Mouse (Mus musculus) hindbrain, embryonic 12.5 days (tissue): Measurements from ENCODE around the gene Evi5. TPM values are rescaled to one million over a fixed set of nuclear protein-coding genes. Genes with fewer than 3 reads are reported as not detected.
A peak's percentile ranks its signal among the peaks of the same experiment; 100 is the strongest.

Experiments
- ATAC-seq: fragments of 200-750 bp; cut with Nextera tagmentation; 2 replicates; pipeline ENCODE4 v1.8.0; 2017; ENCODE audit warnings: moderate TSS enrichment; ENCODE audit not compliant: low FRiP score
- H3K27ac ChIP-seq: fragments of 300-500 bp; sonication (generic); 2 replicates; pipeline ENCODE4 v1.5.1; 2016; ENCODE audit warnings: mild to moderate bottlenecking
- H3K27me3 ChIP-seq: fragments of 300-500 bp; sonication (generic); 2 replicates; pipeline ENCODE4 v1.6.1; 2016; ENCODE audit warnings: mild to moderate bottlenecking
- H3K36me3 ChIP-seq: fragments of 300-500 bp; sonication (generic); 2 replicates; pipeline ENCODE4 v1.6.1; 2016; ENCODE audit warnings: mild to moderate bottlenecking
- H3K4me1 ChIP-seq: fragments of 300-500 bp; sonication (generic); 2 replicates; pipeline ENCODE4 v1.6.1; 2016
- H3K4me2 ChIP-seq: fragments of 300-500 bp; sonication (generic); replicated peaks from 2 replicates; pipeline ENCODE4 v1.6.1; 2016; ENCODE audit warnings: mild to moderate bottlenecking
- H3K4me3 ChIP-seq: fragments of 300-500 bp; sonication (generic); 2 replicates; pipeline ENCODE4 v1.5.1; 2016; ENCODE audit warnings: mild to moderate bottlenecking
- H3K9ac ChIP-seq: fragments of 300-500 bp; sonication (generic); 2 replicates; pipeline ENCODE4 v1.6.1; 2016; ENCODE audit warnings: mild to moderate bottlenecking, moderate library complexity
- H3K9me3 ChIP-seq: fragments of 300-500 bp; sonication (generic); replicated peaks from 2 replicates; pipeline ENCODE4 v1.6.1; 2016; ENCODE audit warnings: mild to moderate bottlenecking
- WGBS: fragments of 180-500 bp; shearing (Covaris S2); methylation state at CpG from one replicate; pipeline ENCODE4 v1.1.7; 2016; 5-methylcytosine and 5-hydroxymethylcytosine counted together
- polyA plus RNA-seq: library from polyadenylated mRNA; unstranded; fragments of >200 nt; fragmentation: Nextera tagmentation; extraction: Ambion mirVana; gene quantifications from 2 replicates; pipeline ENCODE4 v1.2.1, GENCODE M21; 2016

The Evi5 gene
- polyA plus RNA-seq, 1 experiment from 2014 or later, result 62.3 TPM

GRCm38 (mm10) chr5:107759121-107759520 lies 115.8 kb downstream of the Evi5 start:
- Histone ChIP-seq H3K9ac (no peak overlapping the region), H3K4me2 (no peak overlapping the region), H3K27me3 (no peaks in the 10 kb centered on the region), H3K27ac (no peak overlapping the region), H3K9me3 (no peaks in the 10 kb centered on the region), H3K4me1 (no peaks in the 10 kb centered on the region), H3K36me3 (0 out of 2 replicates have a peak, but pooled peaks cover 9% of the 10 kb centered on the region), H3K4me3 (no peak overlapping the region)
- WGBS, result 64% methylated on average over 5 of the region's 5 CpGs
- no peak for ATAC-seq

- Histone ChIP-seq H3K4me2 (no peak overlapping the region), H3K27ac (no peak overlapping the region)
These were observed 118.8 kb downstream of the Evi5 start for GRCm38 (mm10) chr5:107756072-107756471.

GRCm38 (mm10) chr5:107754740-107755139 lies 120.2 kb downstream of the Evi5 start:
- no peaks in the 10 kb centered on the region for H3K4me1 ChIP-seq
- H3K27me3 ChIP-seq, result no peaks in the 10 kb centered on the region
- no peak overlapping the region for H3K9ac ChIP-seq
- no peak overlapping the region for H3K4me2 ChIP-seq
- 0 out of 2 replicates have a peak, but pooled peaks cover 6% of the 10 kb centered on the region for H3K36me3 ChIP-seq
- H3K4me3 ChIP-seq, result no peak overlapping the region
- H3K9me3 ChIP-seq, result no peaks in the 10 kb centered on the region
- no peak overlapping the region for H3K27ac ChIP-seq
- 97% methylated on average over 1 of the region's 1 CpGs for WGBS
- no peak for ATAC-seq

More at GRCm38 (mm10) chr5:107756072-107756471, 118.8 kb downstream of the Evi5 start:
- Histone ChIP-seq H3K4me3 (no peak overlapping the region), H3K27me3 (no peaks in the 10 kb centered on the region), H3K9me3 (no peaks in the 10 kb centered on the region), H3K9ac (no peak overlapping the region), H3K4me1 (no peaks in the 10 kb centered on the region), H3K36me3 (0 out of 2 replicates have a peak, but pooled peaks cover 6% of the 10 kb centered on the region)
- ATAC-seq, result no peak
- WGBS, result 70% methylated on average over 2 of the region's 2 CpGs

- 91% methylated on average over 7 of the region's 7 CpGs for WGBS
- H3K4me2 ChIP-seq, result no peak overlapping the region
- no peak for ATAC-seq
- no peaks in the 10 kb centered on the region for H3K9me3 ChIP-seq
- H3K4me3 ChIP-seq, result no peak overlapping the region
- no peaks in the 10 kb centered on the region for H3K27me3 ChIP-seq
- no peaks in the 10 kb centered on the region for H3K4me1 ChIP-seq
- no peak overlapping the region for H3K27ac ChIP-seq
- 0 out of 2 replicates have a peak, but pooled peaks cover 6% of the 10 kb centered on the region for H3K36me3 ChIP-seq
- no peak overlapping the region for H3K9ac ChIP-seq
These were observed 121.3 kb downstream of the Evi5 start for GRCm38 (mm10) chr5:107753656-107754055.

- no peak for ATAC-seq
- H3K4me3 ChIP-seq, result no peak overlapping the region
- WGBS, result 77% methylated on average over 9 of the region's 9 CpGs
These were observed 125.5 kb downstream of the Evi5 start for GRCm38 (mm10) chr5:107749229-107749916.

GRCm38 (mm10) chr5:107739023-107739422 lies 135.9 kb downstream of the Evi5 start:
- ATAC-seq, result no peak
- Histone ChIP-seq H3K9me3 (no peaks in the 10 kb centered on the region), H3K4me3 (no peak overlapping the region), H3K27ac (no peak overlapping the region), H3K27me3 (peaks cover 6% of the 10 kb centered on the region; the same call in 1 of the 2 replicates), H3K9ac (no peak overlapping the region), H3K36me3 (no peaks in the 10 kb centered on the region; the same call in 1 of the 2 replicates), H3K4me2 (no peak overlapping the region), H3K4me1 (no peaks in the 10 kb centered on the region)
- WGBS, result 99% methylated on average over 5 of the region's 5 CpGs

More at GRCm38 (mm10) chr5:107749229-107749916, 125.5 kb downstream of the Evi5 start:
- H3K9me3 ChIP-seq, result no peaks in the 10 kb centered on the region
- H3K4me2 ChIP-seq, result no peak overlapping the region
- no peaks in the 10 kb centered on the region for H3K36me3 ChIP-seq
- H3K4me1 ChIP-seq, result no peaks in the 10 kb centered on the region
- H3K27ac ChIP-seq, result no peak overlapping the region
- H3K9ac ChIP-seq, result no peak overlapping the region
- H3K27me3 ChIP-seq, result no peaks in the 10 kb centered on the region

- Histone ChIP-seq H3K9me3 (no peaks in the 10 kb centered on the region), H3K27me3 (peaks cover 7% of the 10 kb centered on the region; the same call in 1 of the 2 replicates), H3K9ac (no peak overlapping the region), H3K4me2 (no peak overlapping the region), H3K27ac (no peak overlapping the region), H3K4me1 (no peaks in the 10 kb centered on the region), H3K36me3 (no peaks in the 10 kb centered on the region; the same call in 1 of the 2 replicates), H3K4me3 (no peak overlapping the region)
- ATAC-seq, result no peak
- WGBS, result 84% methylated on average over 3 of the region's 3 CpGs
These were observed 136.6 kb downstream of the Evi5 start for GRCm38 (mm10) chr5:107738296-107738695.

GRCm38 (mm10) chr5:107736171-107736570 lies 138.7 kb downstream of the Evi5 start:
- peaks cover 13% of the 10 kb centered on the region for H3K27me3 ChIP-seq
- WGBS, result 91% methylated on average over 5 of the region's 5 CpGs
- no peak overlapping the region for H3K4me2 ChIP-seq
- no peak overlapping the region for H3K27ac ChIP-seq
- H3K9ac ChIP-seq, result no peak overlapping the region
- no peaks in the 10 kb centered on the region for H3K4me1 ChIP-seq
- no peaks in the 10 kb centered on the region for H3K9me3 ChIP-seq
- no peak overlapping the region for H3K4me3 ChIP-seq
- ATAC-seq, result no peak
- H3K36me3 ChIP-seq, result no peaks in the 10 kb centered on the region; the same call in 1 of the 2 replicates

- H3K4me3 ChIP-seq, result no peak overlapping the region
- peaks cover 47% of the 10 kb centered on the region for H3K27me3 ChIP-seq
- H3K9me3 ChIP-seq, result no peaks in the 10 kb centered on the region
- no peak overlapping the region for H3K27ac ChIP-seq
- ATAC-seq, result no peak
- no peaks in the 10 kb centered on the region for H3K4me1 ChIP-seq
- no peak overlapping the region for H3K9ac ChIP-seq
- H3K36me3 ChIP-seq, result no peaks in the 10 kb centered on the region
- H3K4me2 ChIP-seq, result no peak overlapping the region
- 21% methylated on average over 2 of the region's 2 CpGs for WGBS
These were observed 143.1 kb downstream of the Evi5 start for GRCm38 (mm10) chr5:107731844-107732243.

- WGBS, result 49% methylated on average over 3 of the region's 3 CpGs
- H3K36me3 ChIP-seq, result no peaks in the 10 kb centered on the region
- no peaks in the 10 kb centered on the region for H3K9me3 ChIP-seq
- no peak overlapping the region for H3K9ac ChIP-seq
- peaks cover 51% of the 10 kb centered on the region for H3K27me3 ChIP-seq
- no peak overlapping the region for H3K4me3 ChIP-seq
- no peak for ATAC-seq
- peaks cover 4% of the 10 kb centered on the region for H3K4me1 ChIP-seq
- no peak overlapping the region for H3K27ac ChIP-seq
- H3K4me2 ChIP-seq, result no peak overlapping the region
These were observed 143.5 kb downstream of the Evi5 start for GRCm38 (mm10) chr5:107731408-107731807.

- Histone ChIP-seq H3K4me3 (peak overlapping the region; percentile 26), H3K9ac (no peak overlapping the region)
- 13% methylated on average over 12 of the region's 12 CpGs for WGBS
These were observed 147.9 kb downstream of the Evi5 start for GRCm38 (mm10) chr5:107727007-107727402.

GRCm38 (mm10) chr5:107726281-107727006 lies 148.5 kb downstream of the Evi5 start:
- H3K27ac ChIP-seq, result no peak overlapping the region
- H3K9ac ChIP-seq, result no peak overlapping the region
- H3K4me2 ChIP-seq, result peak overlapping the region; percentile 46
- H3K27me3 ChIP-seq, result peaks cover 88% of the 10 kb centered on the region
- peaks cover 33% of the 10 kb centered on the region for H3K4me1 ChIP-seq
- H3K36me3 ChIP-seq, result no peaks in the 10 kb centered on the region
- peak overlapping the region; percentile 26 for H3K4me3 ChIP-seq
- ATAC-seq, result 0 out of 2 replicates have a peak, but pooled peaks have one; percentile 21
- no peaks in the 10 kb centered on the region for H3K9me3 ChIP-seq
- WGBS, result under 1% methylated on average over 56 of the region's 57 CpGs

More at GRCm38 (mm10) chr5:107727007-107727402, 147.9 kb downstream of the Evi5 start:
- Histone ChIP-seq H3K9me3 (no peaks in the 10 kb centered on the region), H3K4me2 (peak overlapping the region; percentile 46), H3K27me3 (peaks cover 87% of the 10 kb centered on the region), H3K4me1 (peaks cover 29% of the 10 kb centered on the region), H3K36me3 (no peaks in the 10 kb centered on the region), H3K27ac (no peak overlapping the region)
- ATAC-seq, result 0 out of 2 replicates have a peak, but pooled peaks have one; percentile 1
